Mouse (Mus musculus) CH12F3 (cell line): Measurements from ENCODE around the gene L2hgdh.

Experiments used
- in situ Hi-C: fragments of 300-500 bp; cut with MboI; formaldehyde crosslinking; loops from 2 replicates; pipeline ENCODE4 v1.14.3; 2020; ENCODE audit warnings: low sequenced_read_pairs

L2hgdh gene

DNA sequence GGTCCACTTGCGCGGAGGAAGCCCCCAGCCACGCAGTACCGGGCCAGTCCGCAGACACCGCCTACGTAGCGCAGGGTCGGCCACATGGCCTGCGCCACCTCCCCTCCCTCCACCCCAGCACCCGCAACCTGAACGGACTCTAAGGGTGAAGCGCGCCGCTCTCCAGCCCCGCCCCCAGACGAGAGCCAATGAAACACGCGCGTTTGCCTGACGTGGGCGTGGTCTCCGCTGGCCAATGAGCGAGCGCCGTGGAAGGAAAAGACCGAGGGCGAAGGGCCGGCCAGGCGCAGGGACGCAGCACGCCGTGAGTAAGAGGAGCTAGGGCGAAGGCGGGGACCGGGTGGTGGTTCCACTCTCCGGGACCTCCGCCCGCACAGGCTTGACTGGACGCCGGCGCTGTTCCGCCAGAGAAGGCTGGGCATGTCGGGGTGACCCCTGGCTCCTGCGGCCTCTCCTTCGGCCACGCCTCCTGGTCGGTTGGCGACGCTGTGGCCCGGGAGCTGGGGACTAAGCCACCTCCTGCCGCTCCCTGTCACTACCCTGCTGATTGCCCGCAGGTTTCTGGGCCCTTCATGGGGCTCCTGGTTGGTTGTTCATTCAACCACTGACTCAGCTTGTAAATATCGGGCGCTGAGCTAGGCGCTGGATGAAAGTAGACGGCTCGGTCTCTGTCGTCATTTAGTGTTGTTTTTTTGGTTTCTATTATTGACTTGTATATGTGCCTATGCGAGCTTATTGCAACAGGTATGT, at the start of gene L2hgdh, which contains the start of gene Atp5s:
Gene L2hgdh (minus strand): TSS at position 163 of the 750 bp plus-strand sequence.
Gene Atp5s (plus strand): TSS at position 240 of the 750 bp plus-strand sequence.
- in situ Hi-C loops: loop anchor here (25.0 kb wide), 1 partner anchor 162 kb away; the partner anchor contains the start of genes Atl1 and Map4k5

DNA sequence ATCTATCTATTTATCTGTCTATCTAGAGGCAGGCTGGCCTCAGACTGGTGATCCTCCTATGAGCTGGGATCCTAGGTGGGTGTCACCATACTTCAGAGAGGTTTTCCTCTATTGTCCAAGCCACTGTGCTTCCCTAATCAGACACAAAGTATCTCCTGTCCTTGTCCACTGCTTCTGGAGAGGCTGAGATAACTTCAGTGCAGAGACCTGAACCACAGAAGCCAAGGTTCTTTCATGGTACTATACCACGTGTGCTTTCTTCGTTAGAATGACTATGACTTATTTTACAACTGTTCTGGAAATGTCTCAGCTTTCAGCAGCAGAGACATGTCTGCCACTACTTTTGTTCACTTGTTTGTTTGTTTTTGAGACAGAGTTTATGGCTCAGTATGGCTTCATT, 44.2 kb upstream of the L2hgdh start:
- in situ Hi-C loops: no loop called here

DNA sequence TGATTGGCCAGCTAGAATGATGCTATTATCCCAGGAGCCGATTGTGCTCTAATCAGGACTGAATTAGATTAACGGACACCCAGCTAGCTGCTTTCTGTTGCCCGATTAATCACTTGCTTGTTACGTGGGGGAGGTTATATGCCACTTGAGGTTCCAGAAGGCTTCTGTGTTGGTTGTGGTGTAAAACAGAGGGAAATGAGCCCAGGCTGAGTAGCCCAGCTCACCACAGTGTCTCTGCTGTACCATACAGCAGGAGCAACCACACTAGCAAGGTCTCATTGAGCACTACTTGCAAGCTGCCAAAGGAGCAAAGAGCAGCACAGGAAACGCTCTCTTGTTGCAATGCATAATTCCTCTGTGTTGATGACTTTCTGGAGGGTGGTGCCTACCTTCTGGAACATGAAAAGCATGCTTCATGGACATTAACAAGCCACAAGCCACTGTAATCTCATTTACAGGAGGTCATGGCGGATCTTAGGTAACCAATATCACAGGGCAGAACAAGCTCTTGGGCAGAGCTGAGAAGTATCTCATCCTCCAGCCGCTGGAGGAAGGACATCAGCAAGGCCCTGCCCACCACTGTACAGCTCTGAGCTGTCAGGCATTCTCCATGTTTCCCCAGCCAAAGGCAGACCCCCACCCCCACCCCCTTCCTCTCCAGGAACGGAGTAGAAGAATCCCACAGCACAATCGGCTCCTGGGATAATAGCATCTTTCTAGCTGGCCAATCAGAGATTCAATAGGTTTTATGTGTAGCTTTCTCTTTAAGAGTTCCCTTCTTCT, 43.0 kb upstream of the L2hgdh start:
- in situ Hi-C loops: no loop called here

DNA sequence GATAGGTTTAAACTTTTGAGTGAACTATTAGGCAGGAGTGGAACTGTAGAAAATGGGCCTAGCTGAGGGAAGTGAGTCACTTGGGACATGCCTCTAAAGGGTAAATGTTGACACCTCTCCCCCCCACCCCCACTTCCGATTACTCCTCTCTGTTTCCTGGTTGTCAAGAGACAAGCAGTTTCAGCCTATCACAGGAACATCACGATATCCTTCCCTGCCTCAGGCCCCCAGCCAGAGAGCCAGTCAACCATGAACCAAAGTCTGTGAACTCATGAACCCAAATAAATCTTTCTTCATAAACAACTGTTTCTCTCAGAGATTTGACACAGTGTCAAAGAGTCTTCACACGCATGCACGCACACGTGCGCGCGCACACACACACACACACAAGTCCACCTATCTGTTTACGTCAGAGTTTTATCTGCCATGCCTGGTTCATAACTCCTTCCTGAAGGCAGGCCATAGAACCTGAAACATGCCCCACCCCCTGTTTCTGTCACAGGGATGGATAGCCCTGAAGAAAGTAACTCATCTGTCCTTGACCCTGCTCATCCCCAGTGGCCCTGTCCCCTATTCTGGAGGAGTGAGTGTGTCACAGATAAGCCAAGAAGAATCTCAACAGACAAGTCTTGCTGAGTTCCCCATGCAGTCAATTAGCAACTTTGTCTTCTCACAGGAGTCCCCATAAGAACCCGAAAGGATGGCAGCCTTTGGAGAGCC, 41.7 kb upstream of the L2hgdh start:
- in situ Hi-C loops: no loop called here

DNA sequence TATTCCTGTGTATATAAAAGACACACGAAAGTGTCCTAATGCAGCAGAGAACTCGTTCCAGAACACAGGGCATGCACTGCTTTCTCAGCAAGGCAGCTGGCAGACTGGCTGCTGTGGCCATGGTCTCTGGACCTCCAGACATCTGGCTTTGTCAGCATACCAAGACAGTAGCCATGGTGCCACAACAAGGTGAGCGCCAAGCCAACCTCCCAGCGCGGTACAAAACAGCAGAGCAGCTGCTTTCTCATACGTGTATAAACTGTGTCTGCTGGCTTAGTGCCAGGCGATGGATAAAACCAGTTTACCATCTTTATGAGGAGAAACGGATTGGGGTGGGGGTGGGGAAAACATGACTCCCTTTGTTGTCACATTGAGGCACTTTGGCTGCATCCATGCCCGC, 40.9 kb upstream of the L2hgdh start:
- in situ Hi-C loops: no loop called here

DNA sequence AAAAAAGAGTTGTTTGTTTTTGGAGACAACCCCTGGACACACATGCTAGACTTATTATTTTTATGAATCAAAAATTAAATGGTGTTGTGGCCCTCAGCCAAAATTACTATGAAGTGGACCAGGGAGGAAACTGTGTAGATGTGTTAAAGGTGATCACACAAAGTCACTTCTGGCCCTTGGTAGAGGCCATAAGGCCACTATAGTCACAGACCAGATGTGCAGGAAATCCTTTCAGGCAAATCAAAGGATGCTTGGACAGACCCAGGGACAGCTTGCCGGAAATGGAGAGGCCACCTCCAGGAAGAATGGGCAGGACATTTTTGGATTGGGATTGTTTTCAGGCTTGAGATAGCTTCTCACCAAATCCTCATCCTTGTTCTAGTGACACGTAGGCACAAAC, 36.9 kb upstream of the L2hgdh start:
- in situ Hi-C loops: no loop called here

DNA sequence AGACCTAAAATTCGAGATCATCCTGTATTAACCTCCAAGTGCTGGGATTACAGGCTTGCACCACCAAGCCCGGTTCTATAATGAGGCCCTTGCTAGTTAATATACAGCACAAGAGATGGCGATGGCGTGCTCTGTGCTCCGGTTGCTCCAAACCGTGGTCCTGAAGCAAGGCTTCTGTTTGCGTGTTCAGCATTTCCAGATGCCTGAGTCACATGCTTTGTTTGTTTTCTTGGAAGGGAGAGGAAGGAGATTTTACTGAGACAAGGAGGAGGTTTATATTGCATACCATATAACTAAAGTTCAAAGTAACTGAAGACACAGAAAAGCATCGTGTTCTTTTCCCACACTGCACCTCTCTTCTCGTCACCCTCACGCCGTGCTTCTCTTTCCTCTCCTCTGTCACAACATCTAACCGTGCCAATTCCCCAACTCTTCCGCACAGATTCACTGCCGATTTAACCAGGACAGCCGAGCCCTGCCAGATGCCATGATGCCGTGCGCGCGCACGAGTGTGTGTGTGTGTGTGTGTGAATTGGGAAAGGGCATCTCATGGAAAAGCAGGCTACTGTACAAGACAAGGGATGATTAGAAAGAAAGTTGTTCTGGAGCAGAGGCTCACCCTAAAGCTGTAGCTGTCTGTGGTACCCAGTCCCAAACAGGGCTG, 36.2 kb upstream of the L2hgdh start:
- in situ Hi-C loops: no loop called here

DNA sequence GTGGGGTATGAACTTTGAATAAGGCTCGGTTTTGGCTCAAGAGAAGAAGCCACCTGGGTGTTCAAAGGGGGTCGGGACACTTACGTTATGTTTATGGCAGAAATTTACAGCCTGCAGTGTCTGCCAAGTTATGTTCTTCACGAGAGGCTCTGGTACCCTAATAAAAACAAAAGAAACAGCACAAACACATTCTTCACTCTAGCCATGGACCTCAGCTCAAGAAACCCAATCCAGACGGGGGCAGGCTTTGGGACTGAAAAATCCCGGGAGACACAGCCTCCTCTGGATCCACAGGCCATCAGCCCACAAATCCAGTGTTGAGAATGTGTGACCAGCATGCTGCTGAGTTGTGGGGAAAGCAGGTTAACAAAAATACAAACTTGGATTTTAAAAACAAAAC, 35.3 kb upstream of the L2hgdh start:
- in situ Hi-C loops: no loop called here

DNA sequence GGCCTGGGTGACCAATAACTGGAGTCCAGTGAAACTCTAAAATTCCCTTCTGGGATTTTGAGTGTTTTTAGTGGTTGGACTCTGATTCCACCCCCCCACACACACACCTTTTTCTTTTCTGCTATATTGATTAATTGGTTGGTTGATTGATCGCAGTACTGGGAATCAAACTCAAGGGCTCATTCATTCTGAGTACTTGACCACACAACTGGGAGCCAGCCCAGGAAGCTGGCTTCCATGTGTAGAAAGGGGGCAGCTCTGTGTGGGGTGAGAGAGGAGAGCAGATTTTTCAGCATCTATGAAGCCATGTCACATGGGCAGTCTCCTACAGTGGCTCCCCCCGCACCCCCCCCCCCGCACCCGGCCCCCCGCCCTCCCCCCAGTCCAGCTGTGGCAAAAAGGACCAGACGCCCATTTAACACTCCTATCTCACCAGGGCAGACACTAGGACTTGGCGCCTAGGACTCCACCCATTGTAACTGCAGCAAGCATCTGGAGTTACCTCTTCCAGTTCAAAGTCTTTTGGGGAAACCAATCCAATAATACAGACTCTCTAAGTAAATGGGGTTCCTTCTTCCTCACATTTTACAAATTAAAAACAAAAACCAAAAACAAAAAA, 34.7 kb upstream of the L2hgdh start:
- in situ Hi-C loops: no loop called here

DNA sequence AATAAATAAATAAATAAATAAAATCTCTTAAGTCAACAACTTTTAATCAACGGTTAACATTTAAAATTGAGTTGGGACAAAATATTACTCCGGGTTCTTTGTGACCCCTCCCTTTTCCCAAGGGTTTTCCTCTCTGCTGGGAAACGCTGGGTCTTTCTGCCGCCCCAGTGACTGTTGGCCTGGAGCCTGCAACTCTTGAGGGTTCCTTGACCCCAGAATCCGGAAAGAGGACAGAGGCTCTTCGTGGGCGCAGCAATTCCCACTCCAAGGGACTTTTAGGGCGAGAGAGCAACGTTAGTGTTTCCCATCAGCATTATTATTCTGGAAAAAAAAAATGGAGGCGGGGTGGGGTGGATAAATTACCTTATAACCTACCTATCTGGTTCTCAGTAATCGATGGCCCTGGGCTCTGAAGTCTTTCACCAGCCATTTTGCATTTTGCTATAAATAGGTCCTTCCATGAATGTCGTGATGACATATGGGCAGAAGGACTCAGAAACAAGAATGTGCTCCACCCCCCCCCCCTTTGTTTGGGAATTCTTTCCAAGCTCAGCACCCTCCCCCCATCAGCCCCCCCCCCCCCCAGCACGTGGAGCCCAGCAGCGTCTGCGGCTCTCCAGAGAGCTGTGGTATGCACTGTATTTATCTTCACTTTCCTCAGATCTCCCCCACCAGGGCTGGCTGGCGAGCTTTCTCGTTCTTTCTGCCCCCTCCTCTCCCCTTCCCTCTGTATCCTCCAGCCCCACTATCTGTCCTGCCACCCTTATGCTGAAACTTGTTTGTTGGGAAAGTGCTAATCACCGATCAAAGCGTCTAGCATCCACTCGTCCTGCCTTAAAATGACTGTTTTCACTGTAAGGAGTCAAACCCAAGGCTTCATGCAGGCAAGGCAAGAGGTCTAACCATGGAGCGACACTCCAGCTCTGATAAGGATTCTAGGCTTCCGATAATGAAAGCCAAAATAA, 33.8 kb upstream of the L2hgdh start:
- in situ Hi-C loops: no loop called here

DNA sequence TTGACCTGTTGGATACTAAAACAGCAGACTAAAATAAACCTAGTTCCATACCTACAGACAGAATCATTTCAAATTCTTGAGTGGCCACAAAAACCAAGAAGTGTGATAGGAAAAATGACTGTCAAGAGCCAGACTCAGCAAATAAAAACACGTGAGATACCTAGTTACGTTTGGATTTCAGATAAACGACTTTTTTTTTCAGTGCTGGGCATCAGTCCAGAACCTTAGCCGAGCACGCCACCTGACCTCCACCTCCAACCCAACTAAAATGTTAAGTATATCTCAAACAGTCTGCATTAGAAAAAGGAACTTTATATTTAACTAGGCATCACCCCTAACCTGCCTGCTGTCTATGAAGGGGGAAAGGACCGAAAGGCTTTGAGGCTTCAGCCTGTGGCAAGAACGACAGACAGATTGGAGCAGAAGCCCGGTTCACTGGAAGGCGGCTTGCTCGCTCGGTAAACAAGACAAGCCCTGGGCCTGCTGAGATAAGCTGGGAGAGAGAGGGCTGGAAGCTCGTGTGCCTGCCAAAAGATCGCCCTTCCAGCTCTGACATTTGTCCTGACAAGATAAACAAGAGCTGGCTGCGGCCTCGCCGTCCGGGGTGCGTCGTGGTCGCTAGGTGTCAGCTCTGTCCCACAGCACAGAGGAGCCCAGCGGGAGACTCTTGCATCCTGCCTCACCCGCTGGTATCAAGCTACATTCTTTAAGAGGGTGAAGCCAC, 32.9 kb upstream of the L2hgdh start:
- in situ Hi-C loops: no loop called here

DNA sequence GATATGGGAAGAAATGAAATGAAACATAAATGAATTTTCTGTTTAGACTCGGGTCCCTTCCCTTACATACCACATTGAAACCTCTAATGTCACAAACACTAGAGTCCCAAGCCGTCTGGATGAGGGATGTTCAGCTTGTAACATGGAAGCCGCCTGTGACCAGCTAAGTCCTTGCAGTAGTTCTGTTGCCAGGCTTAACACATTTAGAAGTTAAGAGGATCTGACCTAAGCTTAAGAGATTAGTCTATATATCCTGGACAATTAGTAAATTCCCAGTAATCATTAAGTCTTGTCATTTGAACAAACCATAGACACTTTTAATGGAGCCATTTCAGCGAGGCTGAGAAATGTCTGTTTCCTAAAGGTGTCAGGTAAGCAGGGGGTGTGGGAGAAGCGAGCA, 31.3 kb upstream of the L2hgdh start:
- in situ Hi-C loops: no loop called here

DNA sequence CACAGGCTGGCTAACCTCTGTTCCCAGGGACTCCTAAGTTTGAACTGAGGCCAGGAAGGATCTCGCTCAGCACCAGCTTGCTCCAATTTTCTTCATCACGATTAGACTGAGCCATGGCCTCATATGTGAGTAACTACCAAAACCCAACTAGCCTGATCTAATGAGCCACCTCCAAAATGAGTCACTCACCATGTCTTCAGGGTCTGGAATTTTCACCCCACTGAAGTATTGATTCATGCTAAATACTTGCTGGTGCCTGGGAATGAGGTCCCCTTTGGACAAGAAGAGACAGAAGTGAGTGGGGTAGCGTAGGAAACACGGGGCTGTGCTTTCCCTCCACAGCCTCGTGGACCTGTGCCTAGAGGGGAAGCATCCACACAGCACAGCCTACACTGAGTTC, 29.3 kb upstream of the L2hgdh start:
- in situ Hi-C loops: no loop called here

DNA sequence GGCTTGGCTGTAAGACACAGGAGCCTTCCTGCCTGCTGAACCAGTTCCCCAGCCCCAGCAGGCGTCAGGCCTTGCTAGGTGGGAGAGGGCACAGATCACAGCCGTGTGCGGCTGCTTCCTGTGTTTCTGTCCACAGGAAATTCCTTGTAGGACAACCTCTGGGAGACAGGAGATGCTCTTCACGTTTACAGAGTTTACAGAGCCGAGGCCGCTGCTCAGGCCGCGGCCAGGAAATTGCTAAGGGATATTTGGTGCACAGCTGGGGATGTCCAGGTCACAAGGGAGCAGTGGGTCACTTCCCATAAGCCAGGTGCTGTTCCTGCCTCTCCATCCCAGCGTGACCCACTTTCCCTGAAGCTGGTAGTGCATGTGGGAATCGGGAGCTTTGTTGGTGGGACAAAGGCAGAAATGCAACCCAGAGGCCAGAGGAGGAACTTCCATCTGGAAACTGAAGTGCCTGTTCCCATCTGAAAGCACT, 27.2 kb upstream of the L2hgdh start:
- in situ Hi-C loops: no loop called here

DNA sequence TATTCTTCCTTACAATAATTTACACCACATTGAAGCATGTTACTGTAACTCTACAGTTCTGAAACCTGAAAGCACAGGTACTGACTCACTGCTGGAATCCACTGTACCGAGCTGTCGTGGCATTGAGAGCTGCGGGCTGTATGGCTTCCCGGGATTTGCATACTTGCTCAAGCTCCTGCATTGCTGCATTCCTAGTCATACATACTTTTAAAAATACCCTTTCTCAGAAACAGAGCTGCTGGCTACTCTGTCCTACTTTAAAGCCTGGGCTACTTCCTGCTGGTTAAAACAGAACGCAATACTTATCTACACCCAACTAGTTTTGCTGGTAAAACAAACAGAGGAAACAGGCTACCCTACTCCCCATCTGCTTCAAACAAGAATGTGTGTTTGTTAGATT, 19.5 kb upstream of the L2hgdh start:
- in situ Hi-C loops: loop anchor here (25.0 kb wide), 1 partner anchor 143 kb away; the partner anchor contains the start of genes Atl1 and Map4k5

DNA sequence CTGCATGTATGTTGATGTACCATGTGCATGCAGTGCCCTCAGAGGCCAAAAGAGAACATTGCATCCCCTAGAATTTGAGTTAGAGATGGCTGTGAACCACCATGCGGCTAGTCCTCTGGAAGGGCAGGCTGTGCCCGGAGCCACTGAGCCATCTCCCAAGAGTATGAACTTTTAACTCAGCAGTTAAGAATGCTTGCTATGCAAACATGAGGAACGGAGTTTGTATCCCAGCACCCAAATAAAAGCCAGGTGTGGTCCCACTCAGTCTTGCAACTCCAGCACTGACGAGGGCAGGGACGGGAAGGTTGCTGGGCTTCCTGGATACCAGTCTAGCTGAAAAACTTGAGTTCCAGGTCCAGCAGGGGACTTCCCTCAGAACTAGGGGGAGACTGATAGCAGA, 17.3 kb upstream of the L2hgdh start:
- in situ Hi-C loops: loop anchor here (25.0 kb wide), 1 partner anchor 145 kb away; the partner anchor contains the start of genes Atl1 and Map4k5

DNA sequence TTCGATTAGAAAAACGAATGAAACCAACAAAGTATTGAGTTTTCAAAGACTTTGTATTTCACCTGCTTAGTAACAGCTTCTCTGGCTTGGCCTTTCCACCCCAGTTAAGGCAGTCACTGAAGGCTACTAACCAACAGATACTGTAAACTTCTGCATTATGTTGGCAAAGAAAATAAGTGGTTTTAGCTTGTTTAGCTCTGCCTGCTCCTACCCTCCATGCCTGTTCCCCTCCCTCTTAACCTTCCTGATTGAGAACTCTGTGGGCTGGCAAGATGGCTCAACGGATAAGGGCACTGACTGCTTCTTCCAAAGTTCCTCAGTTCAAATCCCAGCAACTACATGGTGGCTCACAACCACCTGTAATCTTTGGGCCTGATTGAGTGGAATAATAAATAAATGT, 9.2 kb upstream of the L2hgdh start:
- in situ Hi-C loops: loop anchor here (25.0 kb wide), 1 partner anchor 153 kb away; the partner anchor contains the start of genes Atl1 and Map4k5

DNA sequence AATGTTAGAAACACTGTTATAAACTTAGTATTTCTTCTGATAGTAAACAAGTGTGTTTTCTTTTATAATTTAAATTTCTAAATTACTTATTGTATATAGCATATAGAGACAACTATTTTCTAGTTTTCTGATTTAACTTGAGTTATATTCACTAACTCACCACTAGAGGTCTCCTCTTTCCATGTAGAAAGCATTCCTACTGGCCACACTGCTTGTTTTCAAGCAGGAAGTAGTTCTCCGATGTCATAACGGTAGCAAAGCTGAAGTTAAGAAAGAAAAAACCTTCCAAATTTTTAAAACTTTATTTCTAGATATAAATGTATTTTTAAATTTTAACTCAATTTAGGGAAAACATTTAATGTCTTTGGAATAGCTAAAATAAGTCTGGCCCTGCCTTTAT, 8.8 kb upstream of the L2hgdh start:
- in situ Hi-C loops: loop anchor here (25.0 kb wide), 1 partner anchor 154 kb away; the partner anchor contains the start of genes Atl1 and Map4k5
